Mouse (Mus musculus) cerebral cortex, adult 2 months (tissue): ENCODE measurements around the gene Slc2a5.

ENCODE experiments used
- WGBS: fragments of 180-500 bp; shearing (Covaris S2); methylation state at CpG from one replicate; pipeline ENCODE4 v1.1.7; 2018; 5-methylcytosine and 5-hydroxymethylcytosine counted together

Slc2a5 gene

DNA sequence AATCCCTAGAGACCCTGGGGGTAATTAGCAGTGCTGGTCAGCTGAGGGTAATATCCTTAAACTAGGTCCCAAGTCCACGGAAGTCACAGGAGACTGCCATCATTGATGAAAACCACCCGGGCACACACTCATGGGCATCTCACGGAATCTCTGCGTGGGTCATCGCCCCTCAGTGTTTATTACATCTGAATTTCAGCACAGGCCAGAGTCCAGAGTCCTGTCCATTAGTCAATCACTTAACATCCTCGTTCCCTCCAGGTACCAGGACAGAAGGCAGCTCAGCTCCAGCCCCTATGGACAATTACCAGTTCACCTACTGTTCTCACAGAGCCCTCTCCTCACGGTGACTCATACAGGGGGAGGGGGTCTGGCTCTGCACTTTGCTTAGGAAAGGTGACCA lies 16.3 kb upstream of the Slc2a5 start:
- WGBS: 95% methylated on average over 7 of the region's 7 CpGs

DNA sequence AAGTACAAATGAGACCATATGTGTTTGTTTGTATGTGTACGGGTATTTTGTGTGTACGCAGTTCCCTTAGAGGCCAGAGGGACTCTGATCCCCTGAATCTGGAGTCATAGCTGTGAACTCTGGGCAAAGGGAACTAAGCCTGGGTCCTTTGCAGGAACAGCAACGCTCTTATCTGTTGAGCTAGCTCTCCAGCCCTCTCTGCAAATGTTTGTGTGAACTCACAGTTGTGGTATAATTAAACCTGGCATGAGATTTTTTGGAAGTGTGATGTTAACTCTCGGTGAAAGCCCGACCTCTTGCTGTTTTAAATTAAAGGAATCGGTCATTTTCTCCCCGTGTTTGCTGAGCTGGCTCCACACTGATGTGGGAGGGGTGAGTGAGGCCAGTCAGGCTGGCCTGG lies 13.4 kb upstream of the Slc2a5 start:
- WGBS: 71% methylated on average over 7 of the region's 7 CpGs

DNA sequence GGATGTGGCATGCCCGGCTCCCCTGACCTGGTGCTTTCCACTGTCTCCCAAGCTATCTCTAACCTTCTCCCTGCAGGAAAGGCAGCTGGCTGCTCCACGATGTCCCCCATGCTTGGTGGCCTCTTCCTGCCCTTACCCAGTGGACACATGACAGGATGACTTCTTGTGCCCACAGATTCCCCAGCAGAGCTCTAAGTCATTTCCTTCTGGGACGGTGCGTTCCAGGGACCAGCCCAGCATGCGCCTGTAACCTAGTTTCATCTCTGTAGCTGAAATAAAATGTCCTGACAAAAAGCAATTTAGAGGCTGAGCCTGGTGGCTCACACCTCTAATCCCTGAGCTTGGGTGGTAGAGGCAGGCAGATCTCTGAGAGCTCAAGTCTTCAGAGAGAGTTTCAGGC lies 12.4 kb upstream of the Slc2a5 start:
- 79% methylated on average over 5 of the region's 5 CpGs for WGBS

DNA sequence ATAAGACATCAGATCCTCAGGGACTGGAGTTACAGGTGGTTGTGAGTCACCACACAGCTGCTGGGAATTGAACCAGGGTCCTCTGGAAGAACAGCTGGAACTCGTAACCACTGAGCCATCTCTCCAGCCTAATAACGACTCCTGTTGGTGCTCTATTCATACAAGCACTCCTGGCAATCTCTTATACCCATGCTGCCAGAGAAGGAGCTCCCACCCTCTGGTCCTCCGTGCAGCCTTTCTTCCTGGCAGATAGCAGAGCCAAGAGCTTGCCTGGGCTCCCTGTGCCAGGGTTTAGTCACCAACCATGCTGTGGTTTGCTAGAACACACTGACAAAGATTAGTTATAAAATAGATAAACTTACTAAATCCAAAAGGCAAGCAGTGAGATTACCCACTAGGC lies 9.4 kb upstream of the Slc2a5 start:
- WGBS: 47% methylated on average over 3 of the region's 3 CpGs

DNA sequence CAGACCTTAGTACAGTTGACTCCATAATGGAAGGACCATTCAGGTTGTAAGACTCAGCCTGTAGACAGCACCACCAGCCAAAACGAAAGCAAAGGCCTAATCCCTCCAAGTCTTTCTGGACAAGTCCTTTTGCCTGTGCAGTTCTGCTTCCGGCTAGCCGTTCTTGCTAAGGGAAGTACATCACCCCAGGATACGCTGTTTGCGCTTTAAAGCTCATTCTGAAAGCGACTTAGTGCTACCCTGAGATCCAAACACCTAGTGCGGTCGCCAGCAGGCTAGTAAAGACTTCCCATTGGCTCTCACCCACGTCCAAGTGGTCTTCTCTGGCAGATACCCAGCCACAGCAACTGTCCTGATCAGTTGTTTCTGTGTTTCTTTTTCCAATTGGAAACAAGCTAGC lies 8.7 kb upstream of the Slc2a5 start:
- WGBS: 79% methylated on average over 9 of the region's 9 CpGs

DNA sequence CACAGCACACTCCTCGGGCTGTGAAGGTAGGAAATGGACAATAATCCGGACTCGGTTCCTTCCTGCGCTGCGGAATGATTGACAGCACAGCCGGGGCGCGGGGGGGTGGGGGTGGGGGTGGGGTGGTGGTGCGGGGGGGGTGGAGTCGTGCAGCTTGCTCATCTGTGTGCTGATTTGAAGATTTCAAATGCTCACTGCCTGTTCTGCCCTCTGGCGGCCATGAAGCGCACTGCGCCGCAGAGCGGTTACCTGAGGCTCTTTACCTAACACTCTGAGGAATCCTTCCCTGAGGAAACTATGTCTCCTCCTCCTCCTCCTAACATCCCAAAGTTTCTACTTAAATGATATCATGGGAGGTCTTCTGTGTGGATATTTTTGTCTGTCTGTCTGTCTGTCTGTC lies 6.2 kb upstream of the Slc2a5 start:
- 9% methylated on average over 15 of the region's 15 CpGs for WGBS

DNA sequence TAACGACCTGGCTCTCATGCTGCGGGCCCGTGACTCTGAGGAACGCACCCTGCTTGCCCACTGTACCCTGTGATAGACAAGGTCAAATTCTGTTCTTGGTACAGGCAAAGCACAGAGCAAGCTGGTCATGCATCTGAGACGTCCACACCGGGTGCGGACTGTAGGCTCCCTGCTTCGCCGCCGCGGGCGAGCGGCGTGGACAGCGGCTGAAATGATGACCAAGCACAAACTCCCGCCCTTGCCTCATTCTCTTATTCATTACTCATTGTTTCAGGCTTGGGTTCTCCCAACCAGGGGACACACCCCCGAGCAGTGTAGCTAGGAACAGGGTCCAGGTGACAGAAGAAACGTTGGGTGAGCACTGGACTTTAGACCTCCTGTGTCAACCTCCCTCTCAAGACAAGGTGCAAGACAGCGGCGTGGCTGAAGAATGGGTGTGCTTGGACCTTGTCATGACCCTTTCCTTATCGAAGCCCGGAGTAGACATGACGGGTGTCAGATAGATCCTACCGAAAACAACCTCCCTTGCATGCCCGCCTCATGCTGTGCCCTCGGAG lies 4.5 kb upstream of the Slc2a5 start:
- 94% methylated on average over 26 of the region's 26 CpGs for WGBS

DNA sequence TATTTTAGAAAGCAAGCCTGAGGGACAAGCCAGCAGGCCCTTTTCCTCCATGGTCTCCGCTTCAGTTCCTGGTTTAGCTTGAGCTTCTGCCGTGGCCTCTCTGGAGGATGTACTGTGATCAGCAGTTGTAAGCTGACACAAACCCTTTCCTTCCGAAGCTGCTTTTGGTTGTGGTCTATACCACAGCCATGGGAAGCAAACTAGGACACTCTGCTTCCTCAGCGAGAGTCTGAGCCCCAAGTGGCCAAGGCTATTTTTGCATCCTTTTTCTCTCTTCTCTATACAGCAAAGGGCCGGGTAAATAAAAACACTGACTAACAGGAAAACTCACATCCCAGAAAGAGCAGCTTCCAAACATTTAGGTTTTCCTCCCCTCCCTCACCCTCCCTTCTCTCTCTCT lies 1.8 kb upstream of the Slc2a5 start:
- WGBS: 31% methylated on average over 5 of the region's 5 CpGs

DNA sequence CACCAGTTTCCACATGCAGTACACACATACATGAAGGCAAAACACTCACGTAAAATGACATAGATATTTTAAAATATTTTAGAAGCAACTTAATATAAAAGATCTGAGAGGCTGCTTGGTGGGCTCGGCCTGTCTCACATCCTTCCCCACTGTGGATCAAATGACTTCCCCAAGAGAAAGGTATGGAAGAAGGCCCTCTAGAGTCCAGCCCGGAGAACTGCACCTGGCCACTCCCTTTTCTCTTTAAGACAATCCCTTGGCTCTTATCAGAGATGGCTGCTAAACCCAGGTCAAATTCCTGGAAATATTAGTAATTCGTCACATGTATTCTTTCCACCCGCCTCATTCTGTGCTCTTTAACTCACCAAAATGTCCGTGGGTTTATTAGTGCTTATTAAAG lies 920 bp upstream of the Slc2a5 start:
- 73% methylated on average over 6 of the region's 6 CpGs for WGBS

DNA sequence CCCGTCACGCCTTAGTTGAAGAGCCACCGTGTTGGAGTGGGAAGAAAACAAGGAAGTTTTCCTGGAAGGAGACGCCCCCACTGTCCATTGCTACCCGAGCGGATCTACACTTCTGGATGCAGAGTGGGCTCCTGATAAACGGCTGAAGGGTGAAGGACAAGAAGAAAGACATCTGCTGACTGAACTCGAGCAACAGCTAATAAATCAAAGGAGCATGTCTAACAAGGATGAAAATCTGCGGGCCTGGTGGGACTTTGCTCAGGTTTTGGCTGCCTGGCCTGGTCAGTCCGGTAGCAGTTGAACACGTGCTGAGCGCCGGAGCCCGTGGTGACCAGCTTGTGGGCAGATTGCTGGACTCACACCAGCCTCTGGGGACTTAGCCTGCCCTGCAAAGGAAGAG lies 557 bp downstream of the Slc2a5 start:
- 72% methylated on average over 14 of the region's 14 CpGs for WGBS

DNA sequence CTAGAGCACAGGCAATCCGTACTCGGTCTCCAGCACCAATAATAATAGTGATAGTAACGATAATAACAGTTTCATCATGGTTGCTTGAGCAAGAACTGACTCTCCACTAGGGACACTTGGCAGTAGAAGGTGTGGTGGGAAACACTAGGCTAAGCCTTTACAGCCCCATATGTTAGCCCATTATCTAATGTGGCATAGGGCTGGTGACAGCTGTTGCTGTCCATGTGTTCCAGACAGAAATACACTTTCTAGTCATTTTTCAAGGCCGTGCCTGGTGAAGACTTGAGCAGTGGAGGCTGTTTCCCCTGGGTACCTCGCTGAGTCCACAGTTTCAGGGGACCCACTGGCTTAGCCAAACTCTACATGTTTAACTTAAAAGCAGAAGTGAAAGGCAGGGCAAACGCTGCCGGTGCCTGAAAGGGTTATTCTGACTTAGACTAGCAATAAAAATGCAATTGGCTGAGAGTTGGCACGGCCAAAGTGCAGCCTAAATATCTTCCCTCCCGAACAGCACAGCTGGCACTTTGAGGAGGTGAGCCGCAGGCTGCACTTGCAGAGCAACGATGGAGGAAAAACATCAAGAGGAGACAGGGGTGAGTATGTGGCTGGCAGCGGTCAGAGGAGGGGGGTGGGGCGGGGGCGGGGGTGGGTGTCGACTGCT lies 1.2 kb downstream of the Slc2a5 start:
- WGBS: 43% methylated on average over 15 of the region's 15 CpGs

DNA sequence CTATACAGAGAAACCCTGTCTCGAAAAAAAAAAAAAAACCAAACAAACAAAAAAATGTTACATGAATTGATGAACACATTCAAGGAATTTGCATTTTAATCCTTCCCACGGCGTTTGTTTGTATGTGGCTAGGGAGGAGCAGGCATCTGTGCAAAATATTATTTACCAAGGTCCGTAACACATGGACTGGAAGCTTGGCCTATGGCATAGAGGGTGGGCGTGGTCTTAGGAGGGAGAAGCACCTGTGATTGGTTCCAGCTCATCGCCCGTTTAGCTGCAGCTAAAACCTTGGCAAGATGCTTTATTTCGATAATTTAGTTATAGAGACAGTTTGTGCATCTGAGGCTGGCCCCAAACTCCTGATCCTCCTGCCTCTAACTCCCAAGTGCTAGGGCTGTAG lies 2.3 kb downstream of the Slc2a5 start:
- WGBS: 71% methylated on average over 8 of the region's 8 CpGs

DNA sequence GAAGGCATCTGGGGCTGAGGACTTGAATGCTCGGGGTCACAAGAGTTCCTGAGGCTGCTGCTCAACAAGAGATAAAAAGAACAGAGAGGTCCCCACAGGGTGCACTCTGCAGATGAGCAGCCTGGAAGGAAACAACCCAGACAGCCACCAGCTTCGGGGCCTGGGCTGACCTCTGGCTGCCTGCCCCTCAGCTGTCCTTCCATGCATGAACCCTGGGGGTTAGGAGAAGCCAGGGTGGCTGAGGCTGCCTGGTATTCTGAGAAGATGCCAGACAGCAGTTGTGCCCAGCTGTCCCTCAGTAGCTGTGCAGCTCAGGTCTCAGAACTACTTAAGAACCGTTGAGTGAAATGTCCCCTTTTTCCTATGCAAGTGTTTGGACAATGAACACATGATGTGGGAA lies 3.4 kb downstream of the Slc2a5 start:
- 76% methylated on average over 3 of the region's 3 CpGs for WGBS

DNA sequence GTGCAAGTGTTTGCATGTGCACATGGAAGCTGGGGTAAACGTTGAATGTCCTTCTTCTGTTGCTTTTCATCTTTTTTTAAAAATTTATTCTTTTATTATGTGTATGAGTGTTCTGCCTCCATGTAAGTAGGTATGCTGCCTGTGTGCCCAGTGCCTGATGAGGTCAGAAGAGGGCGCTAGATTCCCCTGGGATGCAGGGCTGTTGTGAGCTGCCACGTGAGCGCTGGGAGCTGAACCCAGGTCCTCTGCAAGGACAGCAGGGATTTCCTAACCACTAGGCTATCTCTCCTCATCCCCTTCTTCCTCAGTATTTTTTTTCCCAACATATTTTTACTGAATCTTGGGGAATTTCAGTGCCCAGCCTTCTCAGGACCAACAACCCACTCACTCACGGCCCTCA lies 7.3 kb downstream of the Slc2a5 start:
- WGBS: 91% methylated on average over 5 of the region's 5 CpGs

DNA sequence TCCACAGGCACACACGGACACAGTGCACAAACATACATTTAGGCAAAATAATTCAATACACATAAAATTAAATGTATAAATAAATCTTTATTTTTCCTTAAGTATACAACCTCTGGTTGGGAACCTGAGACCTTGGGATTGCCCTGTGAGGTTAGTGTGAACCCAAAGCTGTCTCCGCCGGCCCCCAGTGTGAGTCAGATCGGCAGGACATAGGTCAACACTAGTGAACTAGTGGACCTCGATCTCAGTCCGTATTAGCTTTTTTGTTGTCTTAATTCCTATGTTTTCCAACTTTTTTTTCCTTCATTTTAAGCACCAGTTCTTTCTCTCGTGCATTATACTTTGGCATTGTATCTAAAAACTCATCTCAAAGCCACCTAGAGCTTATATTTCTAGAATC lies 8.8 kb downstream of the Slc2a5 start:
- 92% methylated on average over 7 of the region's 7 CpGs for WGBS

DNA sequence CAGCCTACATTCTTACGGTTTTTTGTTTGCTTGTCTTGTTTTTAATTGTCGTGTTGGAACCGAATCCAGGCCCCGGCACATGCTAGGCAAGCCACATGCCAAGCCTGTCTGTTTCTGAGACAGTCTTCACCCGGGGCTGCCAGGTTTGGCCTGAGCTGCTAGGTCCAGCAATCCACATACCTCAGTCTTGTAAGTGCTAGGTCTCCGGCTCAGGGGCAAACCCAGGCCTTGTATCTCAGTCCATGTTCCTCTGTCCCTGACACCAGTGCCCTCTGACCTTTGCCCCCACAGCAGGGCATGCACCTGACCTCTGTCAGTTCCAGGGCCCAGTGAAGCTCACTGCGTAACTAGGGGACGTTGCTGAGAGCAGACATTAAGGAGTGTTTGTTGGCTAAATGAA lies 9.5 kb downstream of the Slc2a5 start:
- 77% methylated on average over 8 of the region's 8 CpGs for WGBS

DNA sequence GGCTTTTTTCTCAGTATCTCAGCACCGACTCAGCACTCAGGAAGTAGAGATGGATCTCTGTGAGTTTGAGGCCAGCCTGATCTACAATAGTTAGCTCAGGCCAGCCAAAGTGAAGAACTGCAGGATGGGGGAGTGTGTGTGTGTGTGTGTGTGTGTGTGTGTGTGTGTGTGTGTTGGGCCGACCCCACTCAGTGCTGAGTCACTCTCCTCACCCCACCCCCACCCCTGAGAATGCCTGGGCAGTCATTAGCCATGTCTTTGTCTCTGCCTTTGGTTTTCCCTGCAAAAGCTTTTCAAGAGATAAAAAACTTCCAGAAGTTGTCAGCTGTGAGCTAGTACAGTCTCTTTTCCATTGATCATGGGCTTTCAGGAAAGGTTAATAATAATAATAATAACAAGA lies 11.6 kb downstream of the Slc2a5 start:
- 39% methylated on average over 2 of the region's 2 CpGs for WGBS

DNA sequence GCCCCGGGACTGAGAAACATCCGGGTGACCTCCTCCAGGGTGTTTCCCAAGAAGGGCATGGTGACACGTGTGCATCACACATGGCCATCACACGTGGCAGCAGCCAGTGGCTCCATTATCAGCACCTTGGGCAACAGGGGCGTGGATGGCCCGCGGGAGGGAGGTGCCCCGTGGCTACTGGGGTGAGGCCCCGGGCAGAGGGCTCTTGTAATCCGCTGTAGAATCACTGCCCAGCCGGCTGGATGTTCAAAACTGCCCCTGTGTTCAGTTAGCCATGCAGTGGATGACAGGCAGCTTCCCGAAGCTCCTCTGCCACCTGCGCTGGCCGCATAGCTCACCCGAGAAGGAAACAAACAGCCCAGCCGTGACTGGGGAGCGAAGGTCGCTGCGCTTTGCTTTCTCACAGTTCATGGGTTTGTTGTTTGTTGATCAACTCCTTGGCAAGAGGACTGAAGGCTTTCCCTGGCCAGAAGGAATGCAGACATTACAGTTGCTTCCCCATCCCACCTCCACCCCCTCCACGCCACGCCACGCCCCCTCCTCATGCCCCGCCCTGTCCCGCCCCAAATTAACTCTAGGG lies 13.7 kb downstream of the Slc2a5 start:
- 47% methylated on average over 24 of the region's 24 CpGs for WGBS

DNA sequence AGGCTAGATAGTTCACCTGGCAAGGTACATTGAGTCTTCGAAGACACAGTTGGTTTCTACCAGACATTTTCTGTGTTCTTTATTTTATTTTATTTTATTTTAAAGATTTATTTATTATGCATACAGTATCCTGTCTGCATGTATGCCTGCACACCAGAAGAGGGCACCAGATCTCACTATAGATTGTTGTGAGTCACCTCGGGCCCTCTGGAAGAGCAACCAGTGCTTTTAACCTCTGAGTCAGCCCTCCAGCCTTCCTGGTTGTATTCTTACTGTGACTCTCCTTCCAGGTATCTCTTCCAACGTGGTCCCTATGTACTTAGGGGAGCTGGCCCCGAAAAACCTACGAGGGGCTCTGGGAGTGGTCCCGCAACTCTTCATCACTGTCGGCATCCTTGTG lies 16.2 kb downstream of the Slc2a5 start:
- 84% methylated on average over 7 of the region's 7 CpGs for WGBS

DNA sequence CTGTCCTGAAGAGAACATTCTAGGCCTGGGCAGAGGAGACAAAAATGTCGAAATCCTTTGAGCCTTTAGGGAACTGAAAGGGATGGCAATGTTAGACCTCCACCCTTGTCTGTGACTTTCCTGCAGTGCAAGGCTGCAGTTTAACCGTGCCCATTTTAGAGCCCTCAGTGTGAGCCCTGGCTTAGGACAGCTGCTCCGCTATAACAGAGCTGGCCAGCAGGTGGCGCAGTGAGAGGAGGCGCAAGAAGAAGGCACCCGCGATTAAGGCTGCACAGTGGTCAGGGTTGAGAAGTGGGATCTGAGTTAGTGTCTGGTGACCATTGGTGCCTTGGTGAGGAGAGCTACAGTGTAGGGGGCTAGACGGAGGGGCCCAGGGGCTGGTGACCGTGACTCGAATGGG lies 17.6 kb downstream of the Slc2a5 start:
- WGBS: 7% methylated on average over 10 of the region's 10 CpGs

DNA sequence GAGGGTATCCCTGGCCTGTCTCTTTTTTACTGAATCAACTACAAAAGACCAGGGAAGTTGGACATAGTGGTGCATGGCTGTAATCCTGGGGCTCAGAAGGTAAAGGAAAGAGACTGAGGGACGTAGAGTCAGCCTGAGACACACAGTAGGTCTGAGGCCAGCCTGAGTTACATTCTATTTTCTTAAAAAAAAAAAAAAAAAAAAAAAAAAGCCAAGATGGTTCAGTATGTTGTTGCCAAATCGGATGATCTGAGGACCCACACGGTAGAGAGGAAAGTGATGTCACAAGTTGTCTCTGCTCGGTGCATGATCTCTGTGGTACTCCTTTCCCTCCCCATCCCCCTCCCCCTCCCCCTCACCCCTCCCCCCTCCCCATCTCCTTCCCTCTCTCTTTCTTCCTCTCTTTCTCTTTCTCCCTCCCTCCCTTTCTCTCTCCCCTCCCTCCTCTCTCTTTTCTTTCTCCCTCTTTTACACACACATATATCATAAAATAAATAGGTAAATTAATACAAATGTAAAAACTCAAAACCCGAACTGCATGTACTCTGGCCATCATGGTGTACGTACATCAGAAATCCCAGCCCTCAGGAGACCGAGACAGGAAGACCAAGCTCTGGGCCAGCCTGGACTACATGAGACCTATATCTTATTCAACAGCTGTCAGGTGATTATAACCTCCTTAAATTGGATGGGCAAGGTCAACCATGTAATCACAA lies 18.4 kb downstream of the Slc2a5 start:
- WGBS: 84% methylated on average over 7 of the region's 7 CpGs

DNA sequence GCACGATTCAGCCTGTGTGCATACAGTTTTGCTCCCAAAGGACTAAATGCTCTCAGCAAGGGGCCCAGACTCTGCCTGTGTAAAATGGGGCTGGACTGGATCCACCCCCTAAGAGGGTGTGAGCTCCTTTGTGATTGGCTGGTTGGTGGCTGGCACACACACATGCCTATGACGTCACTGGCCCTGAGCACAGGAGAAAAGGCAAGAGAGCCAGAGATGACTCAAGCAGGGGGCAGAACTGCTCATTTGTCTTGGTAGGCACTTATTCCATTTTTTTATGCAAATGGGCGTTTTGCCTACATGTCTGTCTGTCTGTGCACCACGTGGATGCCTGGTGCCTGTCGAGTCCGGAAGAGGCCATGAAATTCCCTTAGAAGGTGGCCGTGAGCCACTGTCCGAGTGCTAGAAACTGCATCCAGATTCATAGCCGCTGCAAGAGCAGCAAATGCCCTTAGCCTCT lies 19.0 kb downstream of the Slc2a5 start:
- WGBS: 17% methylated on average over 9 of the region's 9 CpGs

DNA sequence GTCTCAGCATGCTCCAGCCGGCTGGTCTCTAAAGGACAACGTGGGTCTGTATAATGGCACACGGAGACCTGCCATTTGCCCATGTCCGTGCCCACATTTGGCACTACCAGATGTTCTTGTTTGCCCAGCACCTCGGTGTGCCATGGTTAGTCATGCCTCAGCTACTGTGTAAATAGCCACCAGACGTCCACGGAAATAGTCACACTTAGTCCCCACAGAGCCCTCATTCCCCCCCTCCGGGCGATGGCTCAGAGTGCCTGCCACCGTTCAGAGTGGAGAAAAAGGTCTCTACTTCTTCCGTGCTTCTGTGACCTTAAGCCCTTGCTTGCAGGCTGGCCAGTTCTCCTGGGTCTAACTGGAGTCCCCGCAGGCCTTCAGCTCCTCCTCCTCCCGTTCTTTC lies 20.0 kb downstream of the Slc2a5 start:
- WGBS: 66% methylated on average over 13 of the region's 13 CpGs
